Mouse (Mus musculus) lung, postnatal 25 days (tissue): ENCODE data around the gene Fos.
"Not testable (repeated sequence)": the region's sequence is repeated elsewhere in the genome, so short reads cannot be mapped to it uniquely, and the experiment has no call there.

Experiments
- DNase-seq: peaks from one replicate; pipeline ENCODE4 v3.0.0; 2022; ENCODE audit warnings: low spot score

Gene Fos

GRCm38 (mm10) chr12:85523421-85524192, 49.9 kb downstream of the Fos start:
- DNase-seq, result peak; percentile 5

GRCm38 (mm10) chr12:85524193-85524858, 50.6 kb downstream of the Fos start:
- no peak for DNase-seq

- DNase-seq, result not testable (repeated sequence)
Observed at GRCm38 (mm10) chr12:85524859-85525495, 51.3 kb downstream of the Fos start.
